Mouse (Mus musculus) neural tube, embryonic 15.5 days (tissue): Measurements from ENCODE around the gene Dffa. TPM values are rescaled to one million over a fixed set of nuclear protein-coding genes. Genes with fewer than 3 reads are reported as not detected.

ENCODE experiments used
- ATAC-seq: fragments of 200-750 bp; cut with Nextera tagmentation; 2 replicates; pipeline ENCODE4 v1.8.0; 2017; ENCODE audit warnings: mild to moderate bottlenecking, moderate TSS enrichment, moderate library complexity; ENCODE audit not compliant: low FRiP score
- H3K27ac ChIP-seq: fragments of 300-500 bp; sonication (generic); replicated peaks from 2 replicates; pipeline ENCODE4 v1.5.1; 2015; ENCODE audit warnings: mild to moderate bottlenecking, inconsistent platforms
- H3K27me3 ChIP-seq: fragments of 300-500 bp; sonication (generic); replicated peaks from 2 replicates; pipeline ENCODE4 v1.6.1; 2015; ENCODE audit warnings: inconsistent platforms
- H3K36me3 ChIP-seq: fragments of 300-500 bp; sonication (generic); 2 replicates; pipeline ENCODE4 v1.6.1; 2015; ENCODE audit warnings: inconsistent platforms
- H3K4me1 ChIP-seq: fragments of 300-500 bp; sonication (generic); 2 replicates; pipeline ENCODE4 v1.6.1; 2015; ENCODE audit warnings: inconsistent platforms
- H3K4me2 ChIP-seq: fragments of 300-500 bp; sonication (generic); 2 replicates; pipeline ENCODE4 v1.6.1; 2015; ENCODE audit warnings: inconsistent platforms, mild to moderate bottlenecking, moderate library complexity
- H3K4me3 ChIP-seq: fragments of 300-500 bp; sonication (generic); replicated peaks from 2 replicates; pipeline ENCODE4 v1.5.1; 2015; ENCODE audit warnings: mild to moderate bottlenecking, inconsistent platforms
- H3K9ac ChIP-seq: fragments of 300-500 bp; sonication (generic); replicated peaks from 2 replicates; pipeline ENCODE4 v1.6.1; 2015; ENCODE audit warnings: mild to moderate bottlenecking, inconsistent platforms
- H3K9me3 ChIP-seq: fragments of 300-500 bp; sonication (generic); replicated peaks from 2 replicates; pipeline ENCODE4 v1.6.1; 2016; ENCODE audit warnings: inconsistent platforms
- WGBS: fragments of 180-500 bp; shearing (Covaris S2); methylation state at CpG from one replicate; pipeline ENCODE4 v1.1.7; 2015; ENCODE audit warnings: mixed read lengths; 5-methylcytosine and 5-hydroxymethylcytosine counted together
- polyA plus RNA-seq: library from polyadenylated mRNA; unstranded; fragments of >200 nt; fragmentation: Nextera tagmentation; extraction: Ambion mirVana; gene quantifications from 2 replicates; pipeline ENCODE4 v1.2.1, GENCODE M21; 2015

The Dffa gene
- 28.1 and 32.7 TPM in 2 replicates for polyA plus RNA-seq

DNA sequence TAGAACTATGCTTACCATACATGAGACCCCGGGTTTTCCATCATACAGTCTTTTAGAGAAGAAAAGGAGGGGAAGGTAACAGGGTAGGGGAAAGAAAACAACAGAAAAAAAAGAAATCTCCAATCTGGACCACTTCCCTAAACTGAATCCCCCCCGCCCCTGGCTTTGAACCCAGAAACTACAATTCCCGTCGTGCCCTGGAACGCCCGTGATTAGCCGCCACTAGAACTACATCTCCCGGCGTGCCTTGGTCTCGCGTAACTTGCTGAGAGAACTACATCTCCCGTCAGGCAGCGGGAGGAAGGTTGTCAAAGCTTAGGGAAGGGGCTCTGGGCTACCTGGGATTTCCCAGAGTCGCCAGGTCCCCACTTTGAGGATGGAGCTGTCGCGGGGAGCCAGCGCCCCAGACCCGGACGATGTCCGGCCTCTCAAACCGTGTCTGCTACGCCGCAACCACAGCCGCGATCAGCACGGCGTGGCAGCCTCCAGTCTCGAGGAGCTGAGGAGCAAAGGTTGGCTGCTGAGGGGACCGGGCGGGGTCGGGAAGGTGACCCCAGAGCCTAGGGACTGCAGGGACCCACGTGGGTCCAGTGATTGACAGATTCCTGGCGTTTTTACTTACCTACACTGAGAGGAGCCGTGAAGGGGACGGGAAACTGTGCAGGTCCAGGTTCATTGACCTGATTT lies at the start of gene Dffa:
Dffa (plus strand) TSS at position 272 of the 687 bp plus-strand sequence.
- Histone ChIP-seq H3K4me3 (peak within 1 kb of the TSS; percentile 74), H3K27ac (peak within 1 kb of the TSS; percentile 10; the same call in 1 of the 2 replicates), H3K9me3 (no peaks in the 10 kb centered on the region), H3K9ac (peak within 1 kb of the TSS; percentile 80), H3K4me2 (peak within 1 kb of the TSS; percentile 89), H3K27me3 (no peaks in the 10 kb centered on the region), H3K4me1 (peaks cover 15% of the 10 kb centered on the region), H3K36me3 (peaks cover 23% of the 10 kb centered on the region)
- WGBS, result under 1% methylated on average over 35 of the region's 35 CpGs
- ATAC-seq, result peak; percentile 88

DNA sequence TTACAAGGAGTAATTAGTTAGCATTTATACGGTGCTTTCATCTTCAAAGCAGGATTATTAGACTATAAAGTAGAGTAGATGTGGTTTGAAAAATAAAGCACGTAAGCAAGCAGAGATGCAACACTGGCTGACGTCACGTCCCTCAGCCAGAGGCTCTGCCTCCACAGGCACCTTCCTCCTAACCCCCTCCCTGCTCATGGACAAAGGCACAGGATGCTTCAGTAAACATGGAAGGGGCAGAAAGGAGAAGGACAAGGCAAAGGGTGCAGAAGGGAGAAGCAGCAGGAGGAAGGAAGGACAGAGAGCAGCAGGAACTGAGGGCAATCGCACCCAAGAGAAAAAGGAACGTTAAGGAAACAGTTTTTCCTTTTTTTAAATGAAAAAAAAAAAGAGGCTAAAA lies 48.1 kb upstream of the Dffa start:
- 53% methylated on average over 6 of the region's 6 CpGs for WGBS
- no peaks in the 10 kb centered on the region for H3K36me3 ChIP-seq
- H3K4me2 ChIP-seq, result no peak overlapping the region
- no peaks in the 10 kb centered on the region for H3K9me3 ChIP-seq
- H3K4me1 ChIP-seq, result peaks cover 38% of the 10 kb centered on the region
- 0 out of 2 replicates have a peak, but pooled peaks cover under 1% of the 10 kb centered on the region for H3K27me3 ChIP-seq
- ATAC-seq, result no peak
- no peak overlapping the region for H3K9ac ChIP-seq
- H3K4me3 ChIP-seq, result no peak overlapping the region
- H3K27ac ChIP-seq, result no peak overlapping the region

DNA sequence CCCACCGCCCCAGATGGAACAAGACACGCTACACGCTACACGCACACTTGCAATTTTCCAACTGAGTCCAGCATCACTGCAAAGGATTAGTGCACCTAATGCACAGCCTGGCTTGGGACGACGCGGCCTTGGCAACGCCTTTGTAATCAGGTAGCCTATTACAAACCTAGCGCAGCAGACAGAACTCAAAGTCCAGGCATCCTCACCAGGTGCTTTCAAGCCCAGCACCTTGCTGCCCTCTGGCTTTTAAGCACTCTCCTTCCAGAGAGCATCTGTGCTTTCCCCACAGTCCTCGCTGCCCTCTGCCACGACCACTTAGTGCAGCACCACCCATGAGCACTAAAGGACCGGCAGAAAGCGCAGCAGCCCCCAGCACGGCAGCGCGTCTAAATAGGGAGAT lies 47.0 kb upstream of the Dffa start:
- Histone ChIP-seq H3K36me3 (no peaks in the 10 kb centered on the region), H3K4me2 (peak overlapping the region; percentile 22; the same call in 1 of the 2 replicates), H3K9ac (no peak overlapping the region), H3K27ac (peak overlapping the region; percentile 54; the same call in 1 of the 2 replicates), H3K4me1 (peaks cover 48% of the 10 kb centered on the region), H3K27me3 (no peaks in the 10 kb centered on the region), H3K9me3 (no peaks in the 10 kb centered on the region), H3K4me3 (no peak overlapping the region)
- no peak for ATAC-seq
- WGBS, result 50% methylated on average over 16 of the region's 16 CpGs

DNA sequence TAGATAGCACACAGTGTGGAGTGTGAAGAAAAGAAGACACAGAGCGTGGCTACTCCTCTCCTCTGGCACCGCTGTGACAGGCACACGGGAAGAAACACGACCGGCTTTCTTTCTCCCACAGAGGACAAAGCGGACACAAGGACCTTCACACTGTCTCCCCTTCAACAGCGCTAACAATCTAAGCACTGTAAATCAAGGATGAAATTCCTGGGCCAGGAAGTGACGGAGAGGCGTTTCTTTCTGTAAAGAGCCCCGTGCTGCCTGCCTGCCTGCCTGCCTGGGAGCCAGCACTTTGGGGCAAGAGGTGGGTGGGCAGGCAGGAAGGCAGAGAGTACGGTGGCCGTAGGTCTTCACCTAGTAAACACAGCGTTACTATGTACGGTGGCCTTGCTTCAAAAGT lies 46.5 kb upstream of the Dffa start:
- Histone ChIP-seq H3K4me2 (0 out of 2 replicates have a peak overlapping the region, but pooled peaks have one; percentile 22), H3K9ac (0 out of 2 replicates have a peak overlapping the region, but pooled peaks have one; percentile 14), H3K27me3 (no peaks in the 10 kb centered on the region), H3K36me3 (no peaks in the 10 kb centered on the region), H3K4me1 (peaks cover 53% of the 10 kb centered on the region), H3K27ac (peak overlapping the region; percentile 54), H3K4me3 (no peak overlapping the region), H3K9me3 (no peaks in the 10 kb centered on the region)
- 19% methylated on average over 14 of the region's 14 CpGs for WGBS
- ATAC-seq, result no peak

DNA sequence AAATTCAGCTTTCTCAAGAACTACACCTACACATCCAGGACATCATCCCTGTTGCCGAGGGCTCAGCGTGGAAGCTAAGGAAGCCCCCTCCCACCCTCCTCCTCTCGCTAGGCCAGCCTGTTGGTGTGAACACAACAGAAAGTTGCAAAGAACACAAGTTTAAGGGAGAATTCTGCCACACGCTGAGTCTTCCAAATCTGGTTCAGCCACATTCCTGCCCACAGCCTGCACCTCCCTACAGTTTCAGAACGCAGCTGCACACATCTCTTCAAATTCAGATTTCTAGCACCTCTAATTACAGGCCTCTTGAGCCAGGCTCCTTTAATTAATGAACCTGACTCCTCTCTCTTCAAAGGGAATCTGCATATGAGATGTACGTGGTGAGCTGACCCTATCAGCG lies 45.6 kb upstream of the Dffa start:
- Histone ChIP-seq H3K27me3 (no peaks in the 10 kb centered on the region), H3K27ac (peak overlapping the region; percentile 54), H3K9ac (no peak overlapping the region; the same call in 1 of the 2 replicates), H3K4me2 (no peak overlapping the region), H3K4me3 (no peak overlapping the region), H3K9me3 (no peaks in the 10 kb centered on the region), H3K4me1 (peaks cover 59% of the 10 kb centered on the region), H3K36me3 (no peaks in the 10 kb centered on the region)
- 32% methylated on average over 7 of the region's 7 CpGs for WGBS
- no peak for ATAC-seq

DNA sequence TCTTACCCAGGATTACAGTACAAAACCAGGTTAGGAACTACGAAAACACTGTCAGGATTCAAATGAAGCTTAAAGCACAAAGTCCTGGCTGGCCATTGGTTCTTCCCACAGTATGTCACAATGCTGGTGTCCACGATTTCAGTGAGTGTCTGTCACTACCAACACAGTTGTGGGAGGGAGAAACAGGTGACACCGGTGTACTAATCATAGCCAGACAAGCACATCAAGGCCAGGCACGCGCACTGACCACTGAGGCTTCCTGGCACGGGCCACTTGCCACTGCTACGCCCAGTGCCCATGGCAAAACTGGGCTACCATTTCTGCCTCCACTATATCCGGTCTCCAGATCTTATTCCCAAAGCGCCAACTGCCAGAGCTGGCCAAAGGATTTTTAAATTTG lies 44.2 kb upstream of the Dffa start:
- Histone ChIP-seq H3K36me3 (no peaks in the 10 kb centered on the region), H3K4me2 (no peak overlapping the region), H3K9me3 (no peaks in the 10 kb centered on the region), H3K4me1 (peaks cover 69% of the 10 kb centered on the region), H3K4me3 (no peak overlapping the region), H3K27ac (no peak overlapping the region), H3K27me3 (no peaks in the 10 kb centered on the region), H3K9ac (no peak overlapping the region)
- ATAC-seq, result no peak
- WGBS, result 91% methylated on average over 9 of the region's 9 CpGs

DNA sequence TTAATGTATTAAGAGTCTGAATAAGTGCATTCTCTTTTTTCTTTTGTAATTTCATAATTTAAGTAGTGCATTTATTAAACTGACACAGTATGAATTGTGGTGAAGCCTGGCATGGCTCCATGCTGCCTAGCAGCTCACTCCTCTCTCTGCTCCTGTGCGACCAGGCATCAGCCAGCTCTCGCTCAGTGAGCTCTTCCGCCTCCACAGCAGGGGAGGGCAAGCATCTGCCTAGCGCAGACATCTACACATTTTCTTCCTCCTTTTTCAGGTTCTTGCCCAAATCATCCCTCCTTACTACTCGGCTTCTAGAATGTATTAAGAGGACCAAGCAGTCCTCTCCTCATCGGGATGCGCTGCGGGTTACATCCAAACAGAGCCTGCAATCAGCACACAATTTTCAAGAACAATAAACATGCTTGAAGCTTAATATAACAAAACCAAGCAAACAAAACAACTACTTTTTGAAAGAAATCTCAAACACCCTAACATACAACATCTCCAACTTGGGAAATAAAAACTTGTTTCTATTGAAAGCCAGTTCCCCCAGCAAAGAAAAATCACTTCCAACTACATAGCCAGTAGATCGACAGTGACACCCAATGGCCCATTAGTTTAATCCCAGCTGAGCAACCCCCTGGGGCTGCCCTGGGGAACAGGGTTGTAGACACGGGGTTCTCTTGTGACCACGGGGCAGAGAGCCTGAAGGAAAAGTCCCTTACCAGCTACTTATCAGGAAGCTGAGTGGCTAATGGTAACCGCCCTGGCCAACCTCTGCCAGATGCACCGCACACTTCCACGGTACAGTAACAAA lies 43.1 kb upstream of the Dffa start:
- Histone ChIP-seq H3K9ac (0 out of 2 replicates have a peak overlapping the region, but pooled peaks have one; percentile 23), H3K9me3 (no peaks in the 10 kb centered on the region), H3K27ac (peak overlapping the region; percentile 63), H3K4me2 (no peak overlapping the region), H3K4me3 (no peak overlapping the region), H3K27me3 (no peaks in the 10 kb centered on the region), H3K36me3 (no peaks in the 10 kb centered on the region), H3K4me1 (peaks cover 72% of the 10 kb centered on the region)
- no peak for ATAC-seq
- 30% methylated on average over 14 of the region's 14 CpGs for WGBS

DNA sequence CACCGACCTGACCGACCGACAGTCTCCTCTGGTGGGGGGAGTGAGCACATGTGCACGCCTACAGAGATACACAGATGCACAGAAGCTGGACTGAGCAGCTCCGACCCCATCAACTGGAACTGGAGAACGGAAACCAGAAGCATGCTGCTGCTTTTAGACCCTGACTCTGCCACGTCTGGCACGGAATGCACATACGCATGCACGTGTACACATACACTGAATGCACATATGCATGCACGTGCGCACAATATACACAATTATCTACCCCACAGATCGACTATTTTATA lies 42.6 kb upstream of the Dffa start:
- Histone ChIP-seq H3K36me3 (no peaks in the 10 kb centered on the region), H3K4me3 (no peak overlapping the region), H3K4me2 (no peak overlapping the region), H3K27ac (peak overlapping the region; percentile 63), H3K9ac (no peak overlapping the region), H3K4me1 (peaks cover 74% of the 10 kb centered on the region), H3K27me3 (no peaks in the 10 kb centered on the region), H3K9me3 (no peaks in the 10 kb centered on the region)
- ATAC-seq, result no peak
- WGBS, result 33% methylated on average over 13 of the region's 13 CpGs

DNA sequence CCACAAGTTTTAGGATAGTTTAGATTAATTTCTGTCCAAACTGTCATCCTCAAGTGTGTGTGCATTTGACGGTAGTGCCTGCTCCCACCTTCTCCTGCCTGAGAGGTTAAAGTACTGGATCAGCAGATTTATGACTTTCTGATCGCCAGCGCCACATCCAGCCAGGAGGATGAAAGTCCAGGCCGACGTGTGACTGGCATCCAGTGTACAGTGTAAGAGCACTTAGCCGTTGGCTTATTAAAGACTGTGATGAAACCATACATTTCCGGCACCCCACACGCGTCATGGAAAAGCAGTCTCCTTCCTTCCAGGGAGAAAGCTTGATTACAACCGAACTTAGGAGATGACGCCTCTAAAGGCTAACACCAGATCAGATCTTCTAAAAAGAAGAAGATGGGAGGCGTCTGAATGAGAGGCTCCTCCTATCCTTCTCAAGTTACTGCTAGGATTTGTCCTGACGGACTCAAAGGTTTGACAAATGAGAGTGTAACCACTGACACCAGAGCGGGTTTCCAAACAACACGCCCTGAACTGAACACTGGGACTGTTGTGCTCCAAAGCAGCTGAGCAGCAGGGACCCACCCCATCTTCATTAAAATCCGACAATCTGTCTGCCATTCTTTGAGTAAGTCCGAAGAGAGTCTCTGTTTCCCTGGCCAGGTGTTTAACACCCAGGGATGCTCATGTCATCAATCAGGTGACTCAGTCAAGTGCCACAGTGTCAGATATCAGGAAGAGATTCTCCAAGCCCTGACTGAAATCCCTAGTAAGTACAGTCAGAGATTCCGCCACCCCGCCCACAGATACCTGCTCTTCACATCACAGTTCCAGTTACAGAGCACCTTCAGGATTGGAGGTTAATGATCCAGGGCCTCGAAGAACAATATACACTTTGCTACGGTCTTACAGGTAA lies 41.3 kb upstream of the Dffa start:
- Histone ChIP-seq H3K4me3 (no peak overlapping the region), H3K27me3 (no peaks in the 10 kb centered on the region), H3K27ac (peak overlapping the region; percentile 63; the same call in 1 of the 2 replicates), H3K9me3 (no peaks in the 10 kb centered on the region), H3K9ac (no peak overlapping the region), H3K36me3 (no peaks in the 10 kb centered on the region), H3K4me2 (no peak overlapping the region), H3K4me1 (peaks cover 71% of the 10 kb centered on the region)
- WGBS, result 50% methylated on average over 21 of the region's 21 CpGs
- no peak for ATAC-seq

DNA sequence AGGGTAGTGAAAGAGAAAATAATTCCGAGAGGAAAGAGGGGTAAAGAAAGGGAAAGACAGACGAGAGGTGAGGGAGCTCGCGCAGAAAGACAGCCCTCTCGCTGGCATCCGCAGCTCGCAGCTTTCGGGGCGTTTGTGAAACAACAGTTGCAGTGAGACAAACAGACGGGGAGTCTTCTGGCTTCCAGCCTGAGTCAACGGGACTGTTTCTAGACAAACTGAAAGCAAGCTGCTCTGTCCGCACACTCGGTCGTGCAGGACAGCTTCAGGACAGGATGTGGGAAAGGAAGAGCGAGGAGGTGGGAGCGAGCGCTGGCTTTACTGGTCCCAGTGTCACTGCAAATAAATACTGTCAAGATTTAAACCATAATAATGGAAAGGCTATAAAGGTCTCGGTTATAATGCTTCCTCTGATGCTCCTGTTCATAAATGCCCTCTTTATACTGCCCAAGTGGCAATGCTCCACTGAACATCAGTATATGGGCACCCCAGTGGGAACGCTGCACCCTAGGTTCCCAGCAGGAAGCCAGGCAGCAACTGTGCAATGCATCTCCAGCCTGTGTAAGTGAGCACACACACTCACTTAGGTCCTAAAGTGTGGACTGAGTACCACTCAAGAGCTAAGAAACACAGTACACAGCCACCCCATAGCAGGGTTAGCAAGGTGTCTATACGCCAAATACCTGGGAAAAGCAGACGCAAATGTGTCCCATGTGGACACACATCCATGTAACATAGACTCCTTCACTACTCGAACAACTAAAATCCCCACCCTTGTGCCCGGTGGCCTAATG lies 39.7 kb upstream of the Dffa start:
- no peak for ATAC-seq
- Histone ChIP-seq H3K4me2 (no peak overlapping the region), H3K4me1 (peaks cover 59% of the 10 kb centered on the region), H3K9ac (no peak overlapping the region), H3K4me3 (no peak overlapping the region), H3K36me3 (no peaks in the 10 kb centered on the region), H3K9me3 (no peaks in the 10 kb centered on the region), H3K27me3 (no peaks in the 10 kb centered on the region), H3K27ac (no peak overlapping the region)
- 75% methylated on average over 23 of the region's 23 CpGs for WGBS
